Mouse (Mus musculus) heart, postnatal 0 days (tissue): ENCODE measurements around the gene Kcnmb3.

Source experiments
- CTCF ChIP-seq: IDR thresholded peaks from 2 replicates; pipeline ENCODE4 v1.5.1; 2016; ENCODE audit warnings: antibody characterized with exemption, control low read depth, low read depth
- EP300 ChIP-seq: IDR thresholded peaks from 2 replicates; pipeline ENCODE4 v1.6.1; 2016; ENCODE audit warnings: antibody characterized with exemption, low read depth

GRCm38 (mm10) chr3:32454329-32455021, 37.6 kb downstream of the Kcnmb3 start:
- TF ChIP-seq CTCF (no peak), EP300 (no peak)
